Mouse (Mus musculus): ENCODE data around the gene Erg.

GRCm38 (mm10) chr16:95342030-95342429 lies 244.4 kb downstream of the Erg start:
- TF ChIP-seq NRF1 (IDR thresholded peaks at IDR 0.05; ENCODE audit: low read depth, low read length): 0 out of 2 replicates have a peak, but pooled peaks have one; percentile 35
- TF ChIP-seq CTCF (conservative IDR thresholded peaks at IDR 0.05 in 1 of 2, IDR thresholded peaks at IDR 0.05 in 1 of 2; ENCODE audit: low read depth in 2 of 2, low read length in 2 of 2): peak in 1 of 2 experiments; percentile 93; a peak in 2 of 4 replicates
- no peak for TF ChIP-seq SIN3A (IDR thresholded peaks at IDR 0.05; ENCODE audit: low read length)
- TF ChIP-seq HCFC1 (IDR thresholded peaks at IDR 0.05; ENCODE audit: low read depth, low read length): no peak; the same call in 1 of the 2 replicates
- TF ChIP-seq ZMIZ1 (IDR thresholded peaks at IDR 0.05; ENCODE audit: low read depth, low read length): no peak
- peak; percentile 17; the same call in 1 of the 2 replicates for TF ChIP-seq BHLHE40 (IDR thresholded peaks at IDR 0.05; ENCODE audit: low read depth, low read length)
- no peak for TF ChIP-seq POLR2A (IDR thresholded peaks at IDR 0.05; ENCODE audit: low read depth, low read length)
- TF ChIP-seq ZC3H11A (IDR thresholded peaks at IDR 0.05; ENCODE audit: low read depth, low read length): peak; percentile 47
- TF ChIP-seq ETS1 (conservative IDR thresholded peaks at IDR 0.05; ENCODE audit: low read depth, low read length): 0 out of 2 replicates have a peak, but pooled peaks have one; percentile 22
- TF ChIP-seq CHD1 (IDR thresholded peaks at IDR 0.05; ENCODE audit: low read depth, low read length): no peak
